Mouse (Mus musculus) lung, postnatal 36 days (tissue): ENCODE data around the gene Palld.

Source experiments
- DNase-seq: peaks from one replicate; pipeline ENCODE4 v3.0.0; 2022; ENCODE audit warnings: mixed read lengths

Gene Palld

GRCm38 (mm10) chr8:61486923-61487529, 415.5 kb downstream of the Palld start:
- DNase-seq = no peak

- no peak for DNase-seq
Measured at GRCm38 (mm10) chr8:61480260-61480967, 422.1 kb downstream of the Palld start.

- peak; percentile 83 for DNase-seq
Measured at GRCm38 (mm10) chr8:61479506-61480214, 422.8 kb downstream of the Palld start.

- DNase-seq = peak; percentile 58
Measured at GRCm38 (mm10) chr8:61478793-61479192, 423.7 kb downstream of the Palld start.

- peak; percentile 7 for DNase-seq
Measured at GRCm38 (mm10) chr8:61478150-61478549, 424.3 kb downstream of the Palld start.

GRCm38 (mm10) chr8:61476160-61476559, 426.3 kb downstream of the Palld start:
- no peak for DNase-seq

GRCm38 (mm10) chr8:61475251-61475673, 427.2 kb downstream of the Palld start:
- no peak for DNase-seq

- DNase-seq = no peak
Measured at GRCm38 (mm10) chr8:61470213-61470612, 432.3 kb downstream of the Palld start.

- DNase-seq = no peak
Measured at GRCm38 (mm10) chr8:61467553-61467815, 435.0 kb downstream of the Palld start.

GRCm38 (mm10) chr8:61466696-61467552, 435.6 kb downstream of the Palld start:
- no peak for DNase-seq

GRCm38 (mm10) chr8:61464393-61464792, 438.1 kb downstream of the Palld start:
- no peak for DNase-seq

- DNase-seq = no peak
Measured at GRCm38 (mm10) chr8:61462221-61462620, 440.3 kb downstream of the Palld start.
